Mouse (Mus musculus) spleen, adult 2 months (tissue): Measurements from ENCODE around the gene Tnn. TPM values are rescaled to one million over a fixed set of nuclear protein-coding genes. Genes with fewer than 3 reads are reported as not detected.

Experiments used
- DNase-seq, 2 experiments: peaks; one replicate each; pipeline versions ENCODE4 v3.0.0 to v3.0.0-alpha.2; 2012 to 2021; ENCODE audit warnings: low spot score in 2 of 2, low read depth in 1 of 2
- H3K27ac ChIP-seq: fragments of 200-500 bp; 2 replicates; pipeline ENCODE4 v1.5.1; 2012; ENCODE audit warnings: low read length, inconsistent platforms; ENCODE audit not compliant: insufficient read depth
- H3K27me3 ChIP-seq: fragments of 200-500 bp; 2 replicates; pipeline ENCODE4 v1.6.1; 2012; ENCODE audit warnings: mild to moderate bottlenecking, moderate library complexity, low read length, inconsistent platforms; ENCODE audit not compliant: control insufficient read depth, insufficient read depth
- H3K36me3 ChIP-seq: fragments of 200-500 bp; 2 replicates; pipeline ENCODE4 v1.6.1; 2012; ENCODE audit warnings: mild to moderate bottlenecking, low read length, inconsistent platforms; ENCODE audit not compliant: control insufficient read depth, insufficient read depth
- H3K4me1 ChIP-seq: fragments of 200-500 bp; 2 replicates; pipeline ENCODE4 v1.6.1; 2011; ENCODE audit warnings: inconsistent platforms; ENCODE audit not compliant: control insufficient read depth, insufficient read depth, insufficient read length
- H3K4me3 ChIP-seq: fragments of 200-500 bp; 2 replicates; pipeline ENCODE4 v1.5.1; 2011; ENCODE audit warnings: mild to moderate bottlenecking, inconsistent platforms; ENCODE audit not compliant: insufficient read depth, insufficient read length; ENCODE audit errors: extremely low read depth
- CTCF ChIP-seq: fragments of 200-500 bp; IDR thresholded peaks from 2 replicates; pipeline ENCODE4 v1.5.1; 2011; ENCODE audit warnings: mild to moderate bottlenecking, inconsistent platforms; ENCODE audit not compliant: insufficient read depth, insufficient read length, insufficient replicate concordance; ENCODE audit errors: extremely low read depth
- POLR2A ChIP-seq: fragments of 200-500 bp; IDR thresholded peaks from 2 replicates; pipeline ENCODE4 v1.6.1; 2011; ENCODE audit warnings: low read depth, low read length, inconsistent platforms
- WGBS: fragments of 180-500 bp; shearing (Covaris S2); methylation state at CpG from one replicate; pipeline ENCODE4 v1.1.7; 2018; 5-methylcytosine and 5-hydroxymethylcytosine counted together
- polyA plus RNA-seq: library from polyadenylated mRNA; depleted of rRNA; stranded (reverse); fragments of >200 nt; gene quantifications from 2 replicates; pipeline ENCODE4 v1.2.3, GENCODE M21; 2012

The Tnn gene
- polyA plus RNA-seq, 1 experiment: 1.6 TPM

DNA sequence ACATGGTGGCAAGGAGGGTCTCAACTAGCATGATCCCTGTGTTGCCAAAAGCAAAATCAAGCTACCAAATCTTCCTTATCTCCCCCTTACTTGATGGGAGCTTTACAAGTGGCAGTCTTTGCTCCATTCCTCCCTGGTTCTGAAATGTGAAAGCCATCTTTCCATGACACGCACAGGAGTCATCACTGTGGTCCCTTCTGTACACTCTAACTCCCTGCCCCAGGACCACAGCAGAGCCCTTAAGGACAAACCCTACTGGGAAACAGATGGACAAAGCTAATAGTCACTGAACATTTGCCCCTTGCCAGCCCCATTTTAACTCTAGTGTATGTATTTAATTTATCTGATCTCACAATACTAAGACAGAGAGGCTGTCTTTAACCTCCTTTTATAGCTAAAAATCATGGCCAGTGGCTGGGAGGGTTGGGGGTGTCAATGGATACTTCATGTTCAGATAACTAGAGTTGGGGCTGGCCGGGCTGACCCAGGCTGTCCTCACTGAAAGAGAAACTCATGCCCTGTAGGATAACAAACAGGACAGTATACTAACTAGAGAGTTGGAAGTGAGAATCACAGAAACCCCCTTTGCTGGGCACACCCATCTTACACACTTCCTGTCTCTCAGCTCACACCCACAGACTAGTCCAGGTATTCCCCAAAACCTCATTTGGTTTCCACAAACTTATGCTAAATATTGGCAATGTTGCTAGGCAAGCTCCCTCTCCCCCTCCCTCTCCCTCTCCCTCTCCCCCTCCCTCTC lies 100.6 kb downstream of the Tnn start:
- WGBS: 74% methylated on average over 2 of the region's 2 CpGs
- DNase-seq: peak; percentile 48 to 84
- peak overlapping the region; percentile 89 for H3K27ac ChIP-seq
- peaks cover 43% of the 10 kb centered on the region; the same call in 1 of the 2 replicates for H3K4me1 ChIP-seq
- no peaks in the 10 kb centered on the region for H3K27me3 ChIP-seq
- no peak overlapping the region for H3K4me3 ChIP-seq
- peaks cover 3% of the 10 kb centered on the region; the same call in 1 of the 2 replicates for H3K36me3 ChIP-seq
- TF ChIP-seq CTCF (no peak), POLR2A (no peak)

DNA sequence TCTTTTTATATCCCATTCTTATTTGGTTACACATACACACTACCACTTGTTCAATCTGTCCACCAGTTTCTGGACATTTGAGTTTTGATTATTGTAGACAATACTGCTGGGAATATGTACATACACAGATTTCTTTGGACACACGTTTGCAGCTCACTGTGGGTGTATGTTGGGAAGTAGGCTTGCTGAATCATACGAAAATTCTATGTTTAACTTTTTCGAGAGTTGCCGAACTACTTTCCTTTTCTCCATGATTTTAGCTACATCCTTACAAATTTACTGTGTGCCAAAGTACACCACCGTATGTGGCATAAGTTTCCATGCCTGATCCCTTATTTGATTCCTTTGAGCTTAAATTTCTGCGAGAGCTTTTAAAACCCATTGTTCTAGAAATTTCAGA lies 102.5 kb downstream of the Tnn start:
- Histone ChIP-seq H3K4me1 (peaks cover 38% of the 10 kb centered on the region; the same call in 1 of the 2 replicates), H3K27me3 (no peaks in the 10 kb centered on the region), H3K4me3 (no peak overlapping the region), H3K36me3 (peaks cover 3% of the 10 kb centered on the region; the same call in 1 of the 2 replicates), H3K27ac (no peak overlapping the region)
- TF ChIP-seq POLR2A: no peak
- TF ChIP-seq CTCF: no peak
- WGBS: 93% methylated on average over 6 of the region's 6 CpGs
- DNase-seq: no peak

DNA sequence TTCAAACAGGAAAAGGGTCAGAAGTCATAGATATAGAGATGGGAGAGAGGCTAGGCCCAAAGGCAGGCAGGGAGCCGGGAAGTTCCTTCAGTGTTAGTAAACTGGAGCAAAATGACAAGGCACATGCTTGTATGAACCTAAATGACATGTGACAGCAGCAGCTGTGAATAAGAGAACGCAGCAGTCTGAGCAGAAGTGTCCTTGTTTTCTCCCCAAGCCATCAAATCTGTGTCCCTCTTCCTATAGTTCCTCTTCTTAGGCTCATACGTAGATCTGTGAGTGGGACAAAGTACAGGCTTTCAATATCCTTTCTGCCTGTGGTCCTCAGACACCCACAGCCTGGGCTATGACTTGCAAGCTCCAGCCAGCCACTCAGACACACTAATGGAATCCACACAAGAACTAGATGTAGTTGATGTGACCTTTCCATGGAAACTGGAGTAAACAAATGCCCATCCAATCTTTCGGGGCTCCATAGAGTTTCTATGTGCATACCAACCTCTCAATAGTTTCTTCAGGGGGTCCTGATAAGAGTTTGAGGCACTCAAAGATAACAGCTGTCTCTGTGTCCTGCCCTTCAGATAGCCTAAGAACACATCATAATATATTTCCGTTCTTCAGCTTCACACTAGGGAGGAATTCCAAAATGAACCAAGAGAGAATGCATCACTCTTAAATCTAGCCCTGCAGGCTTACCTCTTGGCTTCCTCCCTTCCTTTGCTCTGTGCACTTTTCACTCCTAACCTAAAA lies 104.1 kb downstream of the Tnn start:
- TF ChIP-seq POLR2A (no peak), CTCF (no peak)
- WGBS: 75% methylated on average over 5 of the region's 5 CpGs
- H3K27ac ChIP-seq: peak overlapping the region; percentile 36
- H3K4me1 ChIP-seq: peaks cover 34% of the 10 kb centered on the region; the same call in 1 of the 2 replicates
- no peak overlapping the region for H3K4me3 ChIP-seq
- peaks cover 1% of the 10 kb centered on the region; the same call in 1 of the 2 replicates for H3K36me3 ChIP-seq
- DNase-seq: no peak
- no peaks in the 10 kb centered on the region for H3K27me3 ChIP-seq

DNA sequence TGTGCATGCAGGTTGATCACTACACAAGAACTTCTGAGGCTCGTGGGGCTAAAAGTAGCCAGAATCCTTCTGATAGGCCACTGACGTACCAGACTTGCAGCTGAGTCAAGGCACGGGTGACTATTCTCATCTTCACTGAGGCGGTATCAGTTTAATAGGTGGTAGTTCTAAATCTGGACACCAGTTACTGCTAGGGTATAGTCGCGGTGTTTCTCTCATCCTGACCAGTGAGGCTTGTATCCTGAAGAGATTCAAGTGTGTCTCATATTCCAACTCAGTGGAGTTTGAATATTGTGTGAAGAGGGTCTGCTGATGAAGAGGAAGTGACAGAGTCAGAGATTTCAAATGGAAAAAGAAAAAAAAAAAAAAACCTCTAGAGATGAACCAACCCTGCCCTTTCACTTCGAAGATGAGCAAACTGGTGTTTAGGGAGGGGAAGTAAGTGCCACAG lies 105.9 kb downstream of the Tnn start:
- DNase-seq: peak; percentile 33 to 76
- peaks cover 1% of the 10 kb centered on the region; the same call in 1 of the 2 replicates for H3K36me3 ChIP-seq
- peaks cover 22% of the 10 kb centered on the region; the same call in 1 of the 2 replicates for H3K4me1 ChIP-seq
- no peaks in the 10 kb centered on the region for H3K27me3 ChIP-seq
- H3K4me3 ChIP-seq: peak overlapping the region; percentile 6; the same call in 1 of the 2 replicates
- TF ChIP-seq POLR2A: no peak
- no peak for TF ChIP-seq CTCF
- peak overlapping the region; percentile 89 for H3K27ac ChIP-seq
- WGBS: 29% methylated on average over 7 of the region's 7 CpGs

DNA sequence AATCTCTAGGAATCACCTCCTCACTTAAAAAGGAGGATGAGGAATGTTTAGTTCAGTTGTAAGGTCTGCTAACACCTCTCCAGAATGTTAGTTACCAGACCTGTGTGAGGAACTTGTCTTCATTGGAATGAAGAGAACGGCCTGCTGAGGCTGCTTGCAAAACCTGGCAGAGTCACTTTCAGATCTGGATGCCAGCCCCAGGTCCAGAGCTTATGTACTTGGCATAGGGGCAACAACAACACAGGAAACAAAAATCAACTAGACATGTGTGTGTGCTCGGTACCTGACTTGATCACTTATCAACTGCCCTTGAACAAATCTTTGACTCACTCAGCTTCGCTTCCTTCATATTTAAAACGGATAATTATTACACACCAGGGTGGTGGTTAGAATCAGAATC lies 106.6 kb downstream of the Tnn start:
- H3K4me3 ChIP-seq: peak overlapping the region; percentile 82
- peaks cover 16% of the 10 kb centered on the region; the same call in 1 of the 2 replicates for H3K4me1 ChIP-seq
- peak overlapping the region; percentile 94 for H3K27ac ChIP-seq
- no peak for DNase-seq
- H3K36me3 ChIP-seq: peaks cover 1% of the 10 kb centered on the region; the same call in 1 of the 2 replicates
- TF ChIP-seq POLR2A: no peak
- no peak for TF ChIP-seq CTCF
- WGBS: 51% methylated on average over 4 of the region's 4 CpGs
- no peaks in the 10 kb centered on the region for H3K27me3 ChIP-seq

DNA sequence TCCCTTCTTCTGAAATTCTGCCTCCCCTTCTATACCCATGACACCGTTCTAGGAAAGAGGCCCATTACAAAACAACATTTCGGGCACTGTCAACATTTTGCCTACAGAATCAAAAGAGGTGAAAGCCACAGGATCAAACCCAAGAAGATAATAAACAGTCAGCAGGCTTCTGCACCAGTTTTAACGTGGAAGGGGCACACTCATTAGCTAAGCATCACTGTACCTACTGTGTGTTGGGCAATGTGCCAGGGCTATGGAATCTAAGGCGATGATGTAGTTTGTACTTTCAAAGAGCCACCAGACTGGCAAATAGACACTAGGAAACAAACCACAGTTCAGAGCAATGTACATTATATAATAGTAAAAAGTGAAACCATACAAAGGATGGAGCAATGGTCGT lies 107.4 kb downstream of the Tnn start:
- peaks cover 1% of the 10 kb centered on the region; the same call in 1 of the 2 replicates for H3K36me3 ChIP-seq
- no peaks in the 10 kb centered on the region for H3K27me3 ChIP-seq
- H3K27ac ChIP-seq: peak overlapping the region; percentile 94
- TF ChIP-seq CTCF (no peak), POLR2A (no peak)
- peak overlapping the region; percentile 82 for H3K4me3 ChIP-seq
- no peak for DNase-seq
- 31% methylated on average over 5 of the region's 5 CpGs for WGBS
- H3K4me1 ChIP-seq: peaks cover 16% of the 10 kb centered on the region; the same call in 1 of the 2 replicates
